Mouse (Mus musculus) monocyte, adult 59 days (primary cell): ENCODE results near the gene Xrcc6. TPM values are rescaled to one million over a fixed set of nuclear protein-coding genes. Genes with fewer than 3 reads are reported as not detected.

Experiments
- total RNA-seq, 2 experiments: library from RNA; stranded (reverse); gene quantifications; one replicate each; pipeline ENCODE4 v1.2.4; 2023

Xrcc6 gene
- total RNA-seq = 10 to 100 TPM; 15.2 to 17.3 TPM

GRCm38 (mm10) chr15:81987646-81988045 is at the start of gene Xrcc6:
Xrcc6 (plus strand) TSS chr15:81987835.

GRCm38 (mm10) chr15:81960171-81961077 is 27.2 kb upstream of the Xrcc6 start, which contains the start of gene Pmm1:
Pmm1 (minus strand) TSS chr15:81960930.

GRCm38 (mm10) chr15:81980321-81980720 is 7.3 kb upstream of the Xrcc6 start, which contains the start of gene 1700029P11Rik:
1700029P11Rik (plus strand) TSS chr15:81980540.

DNA sequence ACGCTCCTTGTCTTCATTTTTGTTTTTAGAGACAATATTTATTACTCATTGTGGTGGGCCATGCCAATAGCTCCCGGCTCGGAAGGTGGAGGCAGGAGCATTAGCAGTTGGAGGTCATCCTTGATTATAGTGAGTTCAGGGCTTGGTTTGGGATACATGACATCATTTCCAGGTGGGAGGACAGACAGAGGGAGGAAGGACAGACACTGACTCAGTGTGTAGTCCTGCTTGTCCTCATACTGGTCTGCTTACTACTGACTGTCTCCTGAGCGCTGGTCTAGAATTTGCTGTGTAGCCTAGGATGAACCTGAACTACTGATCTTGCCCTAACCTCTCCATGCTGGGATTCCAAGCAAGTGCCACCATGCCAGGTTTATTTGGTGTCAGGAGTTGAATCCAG is 46.1 kb downstream of the Xrcc6 start, which contains the start of gene Desi1:
Gene Desi1 (minus strand): TSS at position 101 of the 400 bp plus-strand sequence.

GRCm38 (mm10) chr15:82047080-82047883 is 59.6 kb downstream of the Xrcc6 start, which contains the start of gene Snu13:
Snu13 (minus strand) TSS chr15:82047598.

DNA sequence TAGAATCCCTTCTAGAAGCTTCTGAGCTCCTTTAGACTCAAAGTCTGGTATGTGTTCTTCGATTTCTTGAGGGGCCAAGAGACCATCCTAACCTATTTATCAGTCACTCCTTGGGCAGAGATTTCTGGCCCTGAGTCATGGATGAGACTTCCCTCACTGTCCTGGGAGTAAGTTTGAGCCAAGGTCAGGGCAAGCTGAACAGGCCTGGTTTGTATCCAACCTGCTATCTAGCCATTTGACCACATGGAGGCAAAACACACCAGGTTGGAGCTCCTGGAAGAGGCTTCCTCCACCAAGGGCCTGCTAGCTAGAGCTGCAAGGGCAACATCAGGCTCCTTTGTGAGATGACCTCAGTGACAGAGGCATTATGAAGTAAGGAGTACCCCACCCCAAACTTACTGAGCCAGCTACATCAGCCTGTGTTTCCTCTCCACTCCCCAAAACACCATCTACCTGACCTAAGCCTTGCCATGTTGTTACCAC is 71.1 kb downstream of the Xrcc6 start, which contains the start of gene 4930407I10Rik:
Gene 4930407I10Rik (plus strand): TSS at position 433 of the 483 bp plus-strand sequence.

DNA sequence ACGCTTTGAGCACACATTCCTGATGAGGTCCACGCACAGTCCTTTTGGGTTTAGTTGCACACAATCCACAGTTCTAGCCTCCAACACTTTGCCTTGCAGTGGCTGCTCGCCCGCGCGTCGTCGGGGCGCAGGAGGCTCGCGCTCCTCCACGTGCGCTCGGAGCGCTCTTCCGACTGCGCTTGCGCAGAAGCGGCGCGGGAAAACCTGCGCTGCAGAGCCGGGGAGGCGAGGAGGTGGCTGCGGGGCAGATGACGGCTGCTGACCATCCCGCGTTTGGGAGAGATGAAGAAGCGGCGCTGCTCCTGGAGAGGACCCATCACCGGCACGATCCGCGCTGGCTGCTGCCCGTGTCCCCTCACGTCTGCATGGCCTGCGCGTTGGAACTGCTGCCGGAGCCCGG is 82.3 kb downstream of the Xrcc6 start, which contains the start of gene Mei1:
Gene Mei1 (plus strand): TSS at position 99 of the 400 bp plus-strand sequence.

Other genes starting within 250 kb of the Xrcc6 start
- 10 to 100 TPM; 13.9 to 15.0 TPM for gene Zc3h7b, start 242.8 kb upstream of the Xrcc6 start, total RNA-seq
- gene Rangap1, start 242.3 kb upstream of the Xrcc6 start, total RNA-seq = 10 to 100 TPM; 32.4 to 33.7 TPM
- 10 to 100 TPM; 21.3 to 29.3 TPM for gene Tef, start 185.4 kb upstream of the Xrcc6 start, total RNA-seq
- gene Tob2, start 129.0 kb upstream of the Xrcc6 start, total RNA-seq = 10 to 100 TPM; 77.5 to 90.4 TPM
- 10 to 100 TPM; 41.4 to 47.2 TPM for gene Phf5a, start 115.9 kb upstream of the Xrcc6 start, total RNA-seq
- 100 to 1,000 TPM; 113 to 117 TPM for gene Aco2, start 115.5 kb upstream of the Xrcc6 start, total RNA-seq
- gene Polr3h, start 61.6 kb upstream of the Xrcc6 start, total RNA-seq = 1 to 10 TPM; 5.0 to 8.0 TPM
- gene Csdc2, start 51.1 kb upstream of the Xrcc6 start, total RNA-seq = not detected
- 10 to 100 TPM; 37.6 to 45.7 TPM for gene Pmm1, start 26.9 kb upstream of the Xrcc6 start, total RNA-seq
- gene 1700029P11Rik, start 7.3 kb upstream of the Xrcc6 start, total RNA-seq = not detected
- gene Desi1, start 46.0 kb downstream of the Xrcc6 start, total RNA-seq = 10 to 100 TPM; 21.4 to 23.3 TPM
- gene Snu13, start 59.8 kb downstream of the Xrcc6 start, total RNA-seq = 10 to 100 TPM; 57.6 to 72.4 TPM
- gene 4930407I10Rik, start 71.3 kb downstream of the Xrcc6 start, total RNA-seq = not detected
- gene Mei1, start 82.2 kb downstream of the Xrcc6 start, total RNA-seq = not detected
- 10 to 100 TPM; 29.5 to 50.0 TPM for gene Ccdc134, start 140.1 kb downstream of the Xrcc6 start, total RNA-seq
- gene Srebf2, start 159.3 kb downstream of the Xrcc6 start, total RNA-seq = 100 to 1,000 TPM; 136 to 148 TPM
- not detected for gene Shisa8, start 225.0 kb downstream of the Xrcc6 start, total RNA-seq
- gene Tnfrsf13c, start 236.5 kb downstream of the Xrcc6 start, total RNA-seq = 1 to 10 TPM; 1.2 to 1.8 TPM